Mouse (Mus musculus) embryonic facial prominence, embryonic 10.5 days (tissue): Measurements from ENCODE around the gene Adgrg5. TPM values are rescaled to one million over a fixed set of nuclear protein-coding genes. Genes with fewer than 3 reads are reported as not detected.

Experiments used
- DNase-seq: peaks from one replicate; pipeline ENCODE4 v3.0.0-alpha.2; 2017; ENCODE audit warnings: low spot score
- H3K27ac ChIP-seq: fragments of 300-500 bp; sonication (generic); replicated peaks from 2 replicates; pipeline ENCODE4 v1.5.1; 2016; ENCODE audit warnings: mild to moderate bottlenecking
- H3K27me3 ChIP-seq: fragments of 300-500 bp; sonication (generic); replicated peaks from 2 replicates; pipeline ENCODE4 v1.6.1; 2016; ENCODE audit warnings: low read depth, mild to moderate bottlenecking; ENCODE audit not compliant: poor library complexity, severe bottlenecking
- H3K36me3 ChIP-seq: fragments of 300-500 bp; sonication (generic); replicated peaks from 2 replicates; pipeline ENCODE4 v1.6.1; 2016; ENCODE audit warnings: mild to moderate bottlenecking, moderate library complexity
- H3K4me1 ChIP-seq: fragments of 300-500 bp; sonication (generic); 2 replicates; pipeline ENCODE4 v1.6.1; 2016
- H3K4me3 ChIP-seq: fragments of 300-500 bp; sonication (generic); 2 replicates; pipeline ENCODE4 v1.5.1; 2016; ENCODE audit warnings: mild to moderate bottlenecking, moderate library complexity
- H3K9me3 ChIP-seq: fragments of 300-500 bp; sonication (generic); 2 replicates; pipeline ENCODE4 v1.6.1; 2016; ENCODE audit warnings: mild to moderate bottlenecking
- WGBS: fragments of 180-500 bp; shearing (Covaris S2); methylation state at CpG from one replicate; pipeline ENCODE4 v1.1.7; 2016; 5-methylcytosine and 5-hydroxymethylcytosine counted together
- polyA plus RNA-seq: library from polyadenylated mRNA; unstranded; fragments of >200 nt; fragmentation: Nextera tagmentation; extraction: Ambion mirVana; gene quantifications from 2 replicates; pipeline ENCODE4 v1.2.1, GENCODE M21; 2016

Adgrg5 gene
- polyA plus RNA-seq, 1 experiment from 2014 or later, result 0.51 TPM

- no peaks in the 10 kb centered on the region for H3K9me3 ChIP-seq
- 58% methylated on average over 9 of the region's 9 CpGs for WGBS
- no peak for DNase-seq
- peak overlapping the region; percentile 46; the same call in 1 of the 2 replicates for H3K4me3 ChIP-seq
- H3K27ac ChIP-seq, result 0 out of 2 replicates have a peak overlapping the region, but pooled peaks have one; percentile 10
- H3K27me3 ChIP-seq, result peaks cover 46% of the 10 kb centered on the region
- peaks cover 28% of the 10 kb centered on the region for H3K4me1 ChIP-seq
- no peaks in the 10 kb centered on the region for H3K36me3 ChIP-seq
These were observed 54.6 kb downstream of the Adgrg5 start for GRCm38 (mm10) chr8:94978131-94978530.

DNA sequence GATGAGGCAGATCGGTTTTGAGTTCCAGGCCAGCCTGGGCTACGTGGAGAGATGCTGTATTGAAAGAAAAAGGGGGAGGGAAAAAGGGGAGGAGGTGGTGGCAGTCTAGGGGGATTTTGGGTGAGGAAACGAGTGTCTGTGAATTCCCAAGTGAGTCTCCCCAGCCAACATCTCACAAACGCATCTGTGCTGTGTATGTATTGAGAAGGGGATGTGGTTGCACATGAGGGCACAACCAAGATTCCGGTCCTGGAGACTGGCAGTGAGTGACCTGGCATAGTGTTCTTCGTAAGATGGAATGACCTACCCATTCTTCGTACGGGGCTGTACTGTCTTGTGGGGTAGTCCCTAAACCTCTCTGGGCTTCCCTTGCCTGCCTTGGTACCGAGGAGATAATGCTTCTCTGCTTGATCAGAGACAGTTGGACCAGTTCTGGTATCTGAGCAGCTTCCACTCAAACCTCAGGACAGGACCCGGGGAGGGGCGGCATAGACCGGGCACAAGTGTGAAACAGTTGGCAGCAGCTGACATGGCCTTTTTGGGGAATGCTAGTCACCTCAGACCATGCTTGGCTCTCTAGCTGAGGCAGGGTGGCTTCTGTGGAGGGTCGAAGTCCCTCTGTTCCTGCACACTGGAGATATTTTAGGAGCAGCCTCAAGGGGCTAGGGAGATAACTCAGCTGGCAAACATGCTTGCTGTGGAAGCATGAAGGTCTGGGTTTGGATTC, 55.3 kb downstream of the Adgrg5 start:
- Histone ChIP-seq H3K36me3 (no peaks in the 10 kb centered on the region), H3K4me1 (peaks cover 34% of the 10 kb centered on the region), H3K9me3 (no peaks in the 10 kb centered on the region), H3K27me3 (peaks cover 46% of the 10 kb centered on the region), H3K4me3 (no peak overlapping the region; the same call in 1 of the 2 replicates), H3K27ac (no peak overlapping the region)
- no peak for DNase-seq
- WGBS, result 84% methylated on average over 13 of the region's 13 CpGs

DNA sequence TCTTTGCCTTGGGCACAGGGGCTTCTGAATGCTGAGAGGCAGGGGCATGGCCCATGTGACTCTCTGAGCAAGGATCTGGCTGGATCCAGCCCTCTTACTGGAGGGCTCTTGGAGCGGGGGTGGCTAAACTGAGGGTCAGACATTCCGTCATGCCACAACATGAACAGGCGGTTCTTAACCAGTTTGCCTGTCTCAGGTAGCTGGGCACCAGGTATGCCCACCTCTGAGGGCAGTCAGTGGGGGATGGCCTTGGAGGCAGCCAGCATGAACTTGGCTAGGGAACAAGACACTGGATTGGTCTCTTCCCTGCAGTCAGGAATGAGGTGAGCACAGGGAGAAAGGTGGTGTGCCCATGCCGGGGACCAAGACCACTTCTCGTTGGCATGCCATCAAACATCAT, 56.7 kb downstream of the Adgrg5 start:
- H3K27me3 ChIP-seq, result peaks cover 46% of the 10 kb centered on the region
- H3K9me3 ChIP-seq, result no peaks in the 10 kb centered on the region
- H3K27ac ChIP-seq, result no peak overlapping the region
- WGBS, result 89% methylated on average over 5 of the region's 5 CpGs
- no peak for DNase-seq
- no peaks in the 10 kb centered on the region for H3K36me3 ChIP-seq
- no peak overlapping the region for H3K4me3 ChIP-seq
- peaks cover 46% of the 10 kb centered on the region for H3K4me1 ChIP-seq

GRCm38 (mm10) chr8:94980976-94981375, 57.5 kb downstream of the Adgrg5 start:
- Histone ChIP-seq H3K4me3 (no peak overlapping the region), H3K4me1 (peaks cover 48% of the 10 kb centered on the region), H3K9me3 (no peaks in the 10 kb centered on the region), H3K36me3 (no peaks in the 10 kb centered on the region), H3K27ac (no peak overlapping the region), H3K27me3 (peaks cover 38% of the 10 kb centered on the region)
- DNase-seq, result no peak
- WGBS, result 68% methylated on average over 8 of the region's 8 CpGs

DNA sequence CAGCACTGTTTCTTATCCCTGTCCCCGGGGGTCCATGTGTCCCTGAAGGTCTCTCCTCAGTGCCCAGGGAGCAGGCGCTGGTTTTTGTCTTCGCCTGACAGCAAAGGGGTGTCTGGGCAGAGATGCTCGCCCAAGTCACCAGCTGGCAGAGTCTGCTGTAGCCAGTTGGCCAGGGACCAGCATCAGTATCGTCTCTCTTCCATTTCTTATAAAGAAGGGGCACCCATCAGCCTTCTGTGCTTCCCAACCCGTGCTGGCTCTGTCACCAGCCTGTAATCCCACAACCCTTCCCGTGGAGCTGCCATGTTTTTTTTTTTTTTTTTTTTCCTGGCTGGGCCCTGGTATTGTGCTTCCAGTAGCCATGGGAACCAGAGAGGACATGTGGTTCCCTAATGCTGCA, 58.4 kb downstream of the Adgrg5 start:
- H3K27ac ChIP-seq, result no peak overlapping the region
- H3K27me3 ChIP-seq, result peaks cover 34% of the 10 kb centered on the region
- WGBS, result 80% methylated on average over 7 of the region's 7 CpGs
- H3K4me1 ChIP-seq, result peaks cover 50% of the 10 kb centered on the region
- no peaks in the 10 kb centered on the region for H3K9me3 ChIP-seq
- DNase-seq, result no peak
- H3K36me3 ChIP-seq, result no peaks in the 10 kb centered on the region
- H3K4me3 ChIP-seq, result no peak overlapping the region

- 27% methylated on average over 5 of the region's 5 CpGs for WGBS
- H3K4me3 ChIP-seq, result no peak overlapping the region
- H3K9me3 ChIP-seq, result no peaks in the 10 kb centered on the region
- peaks cover 21% of the 10 kb centered on the region for H3K27me3 ChIP-seq
- peak overlapping the region; percentile 70; the same call in 1 of the 2 replicates for H3K27ac ChIP-seq
- peaks cover 42% of the 10 kb centered on the region for H3K4me1 ChIP-seq
- no peak for DNase-seq
- no peaks in the 10 kb centered on the region for H3K36me3 ChIP-seq
These were observed 59.7 kb downstream of the Adgrg5 start for GRCm38 (mm10) chr8:94983146-94983545.

- peak; percentile 41 for DNase-seq
- H3K27me3 ChIP-seq, result peaks cover 12% of the 10 kb centered on the region
- peak overlapping the region; percentile 70 for H3K27ac ChIP-seq
- H3K4me1 ChIP-seq, result peaks cover 36% of the 10 kb centered on the region
- WGBS, result 26% methylated on average over 10 of the region's 10 CpGs
- peak overlapping the region; percentile 35 for H3K4me3 ChIP-seq
- H3K36me3 ChIP-seq, result no peaks in the 10 kb centered on the region
- no peaks in the 10 kb centered on the region for H3K9me3 ChIP-seq
These were observed 60.5 kb downstream of the Adgrg5 start for GRCm38 (mm10) chr8:94983881-94984516.

- H3K4me3 ChIP-seq, result peak overlapping the region; percentile 35; the same call in 1 of the 2 replicates
- H3K9me3 ChIP-seq, result no peaks in the 10 kb centered on the region
- no peaks in the 10 kb centered on the region for H3K36me3 ChIP-seq
- H3K27me3 ChIP-seq, result peaks cover 7% of the 10 kb centered on the region; the same call in 1 of the 2 replicates
- WGBS, result 86% methylated on average over 6 of the region's 6 CpGs
- peaks cover 36% of the 10 kb centered on the region for H3K4me1 ChIP-seq
- DNase-seq, result no peak
- H3K27ac ChIP-seq, result peak overlapping the region; percentile 70
These were observed 61.5 kb downstream of the Adgrg5 start for GRCm38 (mm10) chr8:94985023-94985422.

GRCm38 (mm10) chr8:94986676-94987075, 63.2 kb downstream of the Adgrg5 start:
- no peak overlapping the region for H3K27ac ChIP-seq
- H3K36me3 ChIP-seq, result no peaks in the 10 kb centered on the region
- peaks cover 52% of the 10 kb centered on the region for H3K4me1 ChIP-seq
- H3K27me3 ChIP-seq, result peaks cover 5% of the 10 kb centered on the region; the same call in 1 of the 2 replicates
- 60% methylated on average over 5 of the region's 5 CpGs for WGBS
- no peaks in the 10 kb centered on the region for H3K9me3 ChIP-seq
- H3K4me3 ChIP-seq, result 0 out of 2 replicates have a peak overlapping the region, but pooled peaks have one; percentile 12
- DNase-seq, result no peak

DNA sequence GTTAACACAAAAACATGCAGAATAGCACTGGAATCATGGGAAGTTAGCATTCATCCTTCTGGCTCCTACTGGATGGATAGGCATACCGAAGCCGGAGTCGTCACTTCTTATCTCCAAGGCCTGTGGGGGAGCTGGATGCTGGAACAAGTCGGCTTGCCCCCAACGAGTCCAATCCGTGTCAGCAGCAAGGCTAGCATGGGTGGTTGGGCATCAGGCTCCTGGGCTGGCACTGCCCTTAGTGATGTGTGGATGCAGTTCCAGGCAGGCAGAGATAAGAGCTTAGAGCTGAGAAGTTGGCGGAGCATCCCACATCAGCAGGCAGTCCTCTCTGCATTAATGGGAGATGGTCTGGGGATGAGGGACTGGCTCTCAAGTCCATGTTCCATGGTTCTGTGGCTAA, 64.1 kb downstream of the Adgrg5 start:
- DNase-seq, result no peak
- Histone ChIP-seq H3K9me3 (no peaks in the 10 kb centered on the region), H3K4me3 (no peak overlapping the region), H3K4me1 (peaks cover 61% of the 10 kb centered on the region), H3K27ac (no peak overlapping the region), H3K36me3 (no peaks in the 10 kb centered on the region), H3K27me3 (peaks cover 5% of the 10 kb centered on the region; the same call in 1 of the 2 replicates)
- 85% methylated on average over 7 of the region's 7 CpGs for WGBS

DNA sequence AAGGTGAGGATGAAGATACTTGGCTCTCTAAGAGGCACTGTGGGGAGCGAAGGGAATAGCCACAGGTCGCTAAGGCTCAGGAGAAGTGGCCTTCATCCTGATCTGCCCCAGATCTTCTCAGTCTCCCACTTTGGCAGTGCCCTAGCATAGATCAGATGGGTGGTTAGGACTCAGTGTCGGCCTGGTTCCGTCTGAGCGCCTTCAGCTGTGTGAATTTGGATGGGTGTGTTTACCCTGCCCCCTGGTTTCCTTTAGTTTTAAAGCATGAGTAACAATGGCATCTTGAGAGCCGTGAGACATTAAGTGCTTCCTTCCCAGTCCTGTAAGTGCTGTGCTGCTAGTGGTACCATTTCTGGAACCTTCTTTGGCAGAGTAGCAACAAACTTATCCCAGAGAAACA, 65.1 kb downstream of the Adgrg5 start:
- H3K4me3 ChIP-seq, result no peak overlapping the region
- H3K27ac ChIP-seq, result no peak overlapping the region
- H3K27me3 ChIP-seq, result peaks cover 5% of the 10 kb centered on the region; the same call in 1 of the 2 replicates
- no peak for DNase-seq
- peaks cover 65% of the 10 kb centered on the region for H3K4me1 ChIP-seq
- no peaks in the 10 kb centered on the region for H3K9me3 ChIP-seq
- WGBS, result 83% methylated on average over 6 of the region's 6 CpGs
- H3K36me3 ChIP-seq, result no peaks in the 10 kb centered on the region

- Histone ChIP-seq H3K27ac (no peak overlapping the region), H3K9me3 (no peaks in the 10 kb centered on the region), H3K36me3 (no peaks in the 10 kb centered on the region), H3K4me1 (peaks cover 65% of the 10 kb centered on the region), H3K4me3 (no peak overlapping the region), H3K27me3 (peaks cover 5% of the 10 kb centered on the region; the same call in 1 of the 2 replicates)
- 90% methylated on average over 4 of the region's 4 CpGs for WGBS
- no peak for DNase-seq
These were observed 66.2 kb downstream of the Adgrg5 start for GRCm38 (mm10) chr8:94989711-94990110.
